Mouse (Mus musculus) forebrain, embryonic 12.5 days (tissue): ENCODE measurements around the gene Mc3r. TPM values are rescaled to one million over a fixed set of nuclear protein-coding genes. Genes with fewer than 3 reads are reported as not detected.
A peak's percentile ranks its signal among the peaks of the same experiment; 100 is the strongest.

Experiments
- ATAC-seq: fragments of 200-750 bp; cut with Nextera tagmentation; 2 replicates; pipeline ENCODE4 v1.8.0; 2017; ENCODE audit warnings: moderate TSS enrichment; ENCODE audit not compliant: low FRiP score
- H3K27ac ChIP-seq: fragments of 300-500 bp; sonication (generic); 2 replicates; pipeline ENCODE4 v1.5.1; 2016; ENCODE audit warnings: mild to moderate bottlenecking
- H3K27me3 ChIP-seq: fragments of 300-500 bp; sonication (generic); 2 replicates; pipeline ENCODE4 v1.6.1; 2016; ENCODE audit warnings: mild to moderate bottlenecking
- H3K36me3 ChIP-seq: fragments of 300-500 bp; sonication (generic); replicated peaks from 2 replicates; pipeline ENCODE4 v1.6.1; 2016; ENCODE audit warnings: mild to moderate bottlenecking
- H3K4me1 ChIP-seq: fragments of 300-500 bp; sonication (generic); 2 replicates; pipeline ENCODE4 v1.6.1; 2016
- H3K4me2 ChIP-seq: fragments of 300-500 bp; sonication (generic); 2 replicates; pipeline ENCODE4 v1.6.1; 2016; ENCODE audit warnings: mild to moderate bottlenecking, moderate library complexity
- H3K4me3 ChIP-seq: fragments of 300-500 bp; sonication (generic); replicated peaks from 2 replicates; pipeline ENCODE4 v1.5.1; 2016; ENCODE audit warnings: mild to moderate bottlenecking
- H3K9ac ChIP-seq: fragments of 300-500 bp; sonication (generic); 2 replicates; pipeline ENCODE4 v1.6.1; 2016; ENCODE audit warnings: mild to moderate bottlenecking
- H3K9me3 ChIP-seq: fragments of 300-500 bp; sonication (generic); 2 replicates; pipeline ENCODE4 v1.6.1; 2016
- WGBS: fragments of 180-500 bp; shearing (Covaris S2); methylation state at CpG from one replicate; pipeline ENCODE4 v1.1.7; 2016; 5-methylcytosine and 5-hydroxymethylcytosine counted together
- polyA plus RNA-seq: library from polyadenylated mRNA; unstranded; fragments of >200 nt; fragmentation: Nextera tagmentation; extraction: Ambion mirVana; gene quantifications from 2 replicates; pipeline ENCODE4 v1.2.1, GENCODE M21; 2016

Mc3r gene
- polyA plus RNA-seq = 0.09 TPM in 1 of 2 replicates, not detected in the other

DNA sequence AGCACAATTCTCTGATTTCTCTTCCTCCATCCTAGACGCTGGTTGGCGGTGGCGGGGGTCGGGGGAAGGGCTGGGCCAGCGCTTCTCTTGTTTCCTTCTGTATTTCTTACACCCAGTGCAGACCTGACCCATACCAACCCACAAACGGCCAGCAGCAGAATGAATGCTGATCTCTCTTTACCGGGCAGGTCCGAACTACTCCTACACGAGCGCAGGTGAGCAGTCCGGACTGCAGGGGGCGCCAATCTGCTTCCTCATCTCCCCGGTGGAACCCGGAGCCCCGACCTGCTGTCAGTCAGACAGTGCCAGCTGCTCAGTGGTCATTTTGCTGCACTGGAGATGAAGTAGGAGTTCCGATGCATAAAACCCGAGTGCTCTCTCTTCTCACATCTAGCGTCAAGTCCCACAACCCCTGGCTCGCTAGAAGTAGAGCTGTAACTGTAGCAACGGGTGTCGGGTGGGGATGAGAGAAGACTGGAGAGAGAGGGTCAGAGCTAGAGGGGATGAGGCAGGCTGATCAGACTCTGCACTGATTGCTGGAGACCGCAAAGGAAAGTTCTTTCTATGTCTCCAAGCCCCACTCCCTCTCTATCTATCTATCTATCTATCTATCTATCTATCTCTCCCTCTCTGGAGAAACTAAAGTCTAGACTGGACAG is at the start of gene Mc3r:
Gene Mc3r, plus strand, starts transcription at position 387 of the 659 bp plus-strand sequence.
- WGBS = 11% methylated on average over 22 of the region's 22 CpGs
- no peaks in the 10 kb centered on the region for H3K9me3 ChIP-seq
- peak within 1 kb of the TSS; percentile 35 for H3K4me2 ChIP-seq
- peaks cover 41% of the 10 kb centered on the region for H3K27me3 ChIP-seq
- no peaks in the 10 kb centered on the region for H3K36me3 ChIP-seq
- H3K27ac ChIP-seq = no peak within 1 kb of the TSS
- ATAC-seq = peak; percentile 58
- no peak within 1 kb of the TSS for H3K4me3 ChIP-seq
- no peak within 1 kb of the TSS; the same call in 1 of the 2 replicates for H3K9ac ChIP-seq
- peaks cover 5% of the 10 kb centered on the region; the same call in 1 of the 2 replicates for H3K4me1 ChIP-seq

DNA sequence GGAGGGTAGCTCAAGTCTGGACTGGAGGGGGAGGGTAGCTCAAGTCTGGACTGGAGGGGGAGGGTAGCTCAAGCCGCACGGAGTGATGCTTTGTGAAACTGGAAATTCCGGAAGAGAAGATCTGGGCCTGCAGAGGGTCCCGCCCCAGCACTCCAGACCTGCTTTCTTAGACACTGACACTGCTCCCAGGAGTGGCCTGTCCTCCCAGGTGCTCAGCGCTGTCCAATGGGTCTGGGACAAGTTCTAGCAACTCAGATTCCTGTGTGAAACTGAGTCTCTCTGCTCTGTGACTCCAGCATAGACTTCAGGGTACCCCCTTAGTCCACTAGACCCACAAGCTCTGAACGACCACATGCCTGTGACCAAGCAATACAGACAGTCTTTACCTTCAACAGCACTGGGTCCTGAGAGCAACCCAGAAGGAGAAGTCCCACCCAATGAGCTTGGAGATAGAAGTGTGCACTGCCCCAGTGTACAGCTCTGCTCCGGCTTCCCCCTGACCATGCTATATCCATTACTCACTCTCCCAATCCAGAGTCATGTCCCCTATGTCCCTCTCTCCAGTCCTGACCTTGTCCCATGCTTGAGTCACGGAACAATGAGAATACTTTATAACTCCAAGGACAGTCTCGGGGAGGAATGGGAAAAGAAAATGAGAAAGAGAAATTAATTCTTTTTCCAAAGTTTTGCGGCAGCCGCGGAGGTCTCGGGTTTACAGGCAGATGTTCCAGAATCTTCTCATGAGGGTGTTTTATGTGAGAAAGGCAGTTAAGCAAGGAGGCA is 46.1 kb upstream of the Mc3r start:
- no peak for ATAC-seq

GRCm38 (mm10) chr2:172207003-172207402 is 41.3 kb upstream of the Mc3r start:
- WGBS = 16% methylated on average over 11 of the region's 11 CpGs
- no peaks in the 10 kb centered on the region for H3K36me3 ChIP-seq
- H3K4me1 ChIP-seq = no peaks in the 10 kb centered on the region
- H3K4me3 ChIP-seq = no peak overlapping the region
- no peak overlapping the region for H3K4me2 ChIP-seq
- no peak overlapping the region for H3K27ac ChIP-seq
- 0 out of 2 replicates have a peak, but pooled peaks have one; percentile 27 for ATAC-seq
- H3K9ac ChIP-seq = no peak overlapping the region
- no peaks in the 10 kb centered on the region for H3K9me3 ChIP-seq
- H3K27me3 ChIP-seq = no peaks in the 10 kb centered on the region

More for the DNA sequence above, 46.1 kb upstream of the Mc3r start:
- Histone ChIP-seq H3K9ac (no peak overlapping the region), H3K27ac (no peak overlapping the region), H3K4me1 (no peaks in the 10 kb centered on the region), H3K27me3 (no peaks in the 10 kb centered on the region), H3K36me3 (no peaks in the 10 kb centered on the region), H3K9me3 (no peaks in the 10 kb centered on the region), H3K4me3 (no peak overlapping the region), H3K4me2 (no peak overlapping the region)
- 88% methylated on average over 13 of the region's 13 CpGs for WGBS

- Histone ChIP-seq H3K36me3 (no peaks in the 10 kb centered on the region), H3K9ac (no peak overlapping the region), H3K27me3 (no peaks in the 10 kb centered on the region), H3K9me3 (no peaks in the 10 kb centered on the region), H3K4me3 (no peak overlapping the region), H3K27ac (no peak overlapping the region), H3K4me1 (peaks cover 4% of the 10 kb centered on the region; the same call in 1 of the 2 replicates), H3K4me2 (no peak overlapping the region)
- WGBS = 86% methylated on average over 8 of the region's 8 CpGs
- ATAC-seq = no peak
Observed at GRCm38 (mm10) chr2:172213480-172213879, 34.8 kb upstream of the Mc3r start.

DNA sequence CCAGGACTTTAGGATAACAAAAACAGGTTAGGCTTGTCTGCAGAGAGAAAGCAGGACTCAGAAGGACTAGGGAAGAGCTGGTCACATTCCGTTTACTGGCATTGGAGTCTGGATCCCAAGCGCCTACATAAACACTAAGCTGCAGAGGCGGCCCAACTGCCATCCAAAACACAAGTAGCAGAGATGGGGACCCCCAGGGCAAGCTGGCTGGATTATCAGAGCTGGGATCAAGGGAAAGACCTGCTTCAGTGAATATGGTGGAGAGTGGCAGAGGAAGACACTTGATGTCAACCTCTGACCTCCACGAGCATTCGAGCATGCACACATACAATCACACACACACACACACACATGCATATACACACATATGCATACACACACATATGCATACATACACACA is 34.0 kb upstream of the Mc3r start:
- peaks cover 4% of the 10 kb centered on the region; the same call in 1 of the 2 replicates for H3K4me1 ChIP-seq
- ATAC-seq = no peak
- no peak overlapping the region for H3K27ac ChIP-seq
- WGBS = 87% methylated on average over 5 of the region's 5 CpGs
- no peaks in the 10 kb centered on the region for H3K9me3 ChIP-seq
- H3K27me3 ChIP-seq = no peaks in the 10 kb centered on the region
- H3K4me2 ChIP-seq = no peak overlapping the region
- no peaks in the 10 kb centered on the region for H3K36me3 ChIP-seq
- no peak overlapping the region for H3K9ac ChIP-seq
- H3K4me3 ChIP-seq = no peak overlapping the region

- no peaks in the 10 kb centered on the region for H3K9me3 ChIP-seq
- no peaks in the 10 kb centered on the region for H3K27me3 ChIP-seq
- no peak overlapping the region for H3K4me2 ChIP-seq
- peaks cover 4% of the 10 kb centered on the region; the same call in 1 of the 2 replicates for H3K4me1 ChIP-seq
- no peak overlapping the region for H3K4me3 ChIP-seq
- 0 out of 2 replicates have a peak overlapping the region, but pooled peaks have one; percentile 46 for H3K27ac ChIP-seq
- no peak overlapping the region for H3K9ac ChIP-seq
- WGBS = 27% methylated on average over 11 of the region's 11 CpGs
- H3K36me3 ChIP-seq = no peaks in the 10 kb centered on the region
- 0 out of 2 replicates have a peak, but pooled peaks have one; percentile 47 for ATAC-seq
Observed at GRCm38 (mm10) chr2:172215508-172216162, 32.7 kb upstream of the Mc3r start.

DNA sequence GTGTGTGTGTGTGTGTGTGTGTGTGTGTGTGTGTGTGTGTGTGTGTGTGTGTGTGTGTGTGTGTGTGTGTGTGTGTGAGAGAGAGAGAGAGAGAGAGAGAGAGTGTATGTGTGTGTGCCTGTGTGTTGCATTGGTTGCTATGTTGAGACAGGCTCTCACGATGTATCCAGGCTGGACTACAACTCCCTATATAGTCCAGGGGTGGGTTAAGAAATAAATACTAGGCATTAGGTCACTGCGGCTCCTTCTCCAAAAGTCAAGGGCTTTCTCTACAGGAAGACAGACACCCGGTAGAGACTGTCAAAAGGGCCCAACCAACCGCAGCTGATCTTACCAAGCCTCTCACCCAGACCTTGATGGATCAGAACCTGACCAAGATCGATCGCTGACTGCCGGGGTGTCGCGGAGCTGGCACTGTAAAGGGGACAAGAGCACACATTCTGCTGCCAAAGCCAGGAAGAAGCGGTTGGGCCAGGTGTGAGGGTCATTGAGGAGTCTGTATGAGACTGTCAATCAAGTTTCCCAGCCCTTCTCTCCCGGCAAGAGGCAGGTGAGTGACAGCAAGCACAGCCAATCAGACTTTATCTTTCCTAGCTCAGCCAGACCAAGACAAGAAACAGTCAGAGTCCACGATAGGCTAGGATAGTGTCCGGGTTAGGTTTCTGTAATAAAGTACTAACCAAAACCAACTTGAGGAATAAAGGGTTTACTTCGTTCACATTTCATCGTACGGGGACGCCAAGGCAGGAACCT is 32.0 kb upstream of the Mc3r start:
- H3K4me2 ChIP-seq = no peak overlapping the region
- peak; percentile 39; the same call in 1 of the 2 replicates for ATAC-seq
- 68% methylated on average over 17 of the region's 17 CpGs for WGBS

GRCm38 (mm10) chr2:172217886-172218285 is 30.4 kb upstream of the Mc3r start:
- peaks cover 8% of the 10 kb centered on the region; the same call in 1 of the 2 replicates for H3K4me1 ChIP-seq
- no peak for ATAC-seq
- 70% methylated on average over 7 of the region's 8 CpGs for WGBS
- no peak overlapping the region for H3K4me2 ChIP-seq
- no peak overlapping the region for H3K4me3 ChIP-seq
- H3K27me3 ChIP-seq = peaks cover 12% of the 10 kb centered on the region
- H3K9ac ChIP-seq = no peak overlapping the region
- no peaks in the 10 kb centered on the region for H3K9me3 ChIP-seq
- no peak overlapping the region for H3K27ac ChIP-seq
- no peaks in the 10 kb centered on the region for H3K36me3 ChIP-seq

More for the DNA sequence above, 32.0 kb upstream of the Mc3r start:
- H3K27me3 ChIP-seq = no peaks in the 10 kb centered on the region
- no peak overlapping the region for H3K4me3 ChIP-seq
- peaks cover 4% of the 10 kb centered on the region; the same call in 1 of the 2 replicates for H3K4me1 ChIP-seq
- no peak overlapping the region for H3K9ac ChIP-seq
- no peaks in the 10 kb centered on the region for H3K36me3 ChIP-seq
- no peaks in the 10 kb centered on the region for H3K9me3 ChIP-seq
- no peak overlapping the region for H3K27ac ChIP-seq

- peaks cover 8% of the 10 kb centered on the region; the same call in 1 of the 2 replicates for H3K4me1 ChIP-seq
- no peak overlapping the region for H3K4me2 ChIP-seq
- 65% methylated on average over 5 of the region's 5 CpGs for WGBS
- H3K27me3 ChIP-seq = peaks cover 25% of the 10 kb centered on the region
- no peaks in the 10 kb centered on the region for H3K36me3 ChIP-seq
- no peak overlapping the region for H3K27ac ChIP-seq
- no peak overlapping the region for H3K9ac ChIP-seq
- ATAC-seq = no peak
- H3K4me3 ChIP-seq = no peak overlapping the region
- no peaks in the 10 kb centered on the region for H3K9me3 ChIP-seq
Observed at GRCm38 (mm10) chr2:172219186-172219585, 29.1 kb upstream of the Mc3r start.

GRCm38 (mm10) chr2:172221656-172222393 is 26.5 kb upstream of the Mc3r start:
- no peak overlapping the region for H3K4me2 ChIP-seq
- no peak overlapping the region for H3K9ac ChIP-seq
- WGBS = 6% methylated on average over 16 of the region's 16 CpGs
- no peak overlapping the region for H3K4me3 ChIP-seq
- H3K36me3 ChIP-seq = no peaks in the 10 kb centered on the region
- no peak for ATAC-seq
- no peak overlapping the region for H3K27ac ChIP-seq
- H3K9me3 ChIP-seq = no peaks in the 10 kb centered on the region
- H3K27me3 ChIP-seq = peaks cover 25% of the 10 kb centered on the region
- peaks cover 4% of the 10 kb centered on the region; the same call in 1 of the 2 replicates for H3K4me1 ChIP-seq

DNA sequence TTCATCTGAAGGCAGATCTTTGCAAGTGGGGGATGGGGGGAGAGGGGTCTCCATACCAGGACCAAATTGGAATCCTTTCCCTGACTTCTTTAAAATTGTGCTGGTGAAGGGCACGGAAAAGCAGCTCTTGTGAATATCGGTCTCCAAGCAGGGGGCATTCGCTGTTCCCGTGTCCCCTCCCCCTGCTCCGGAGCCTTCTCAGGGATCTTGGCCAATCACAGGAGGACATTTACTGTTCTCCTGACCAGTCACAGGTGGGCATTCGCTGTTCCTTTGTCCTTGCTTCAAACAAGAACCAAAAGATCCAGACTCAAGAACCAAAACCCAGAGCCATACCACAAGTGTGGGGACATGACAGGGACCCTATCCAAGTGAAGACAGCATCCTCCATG is 25.9 kb upstream of the Mc3r start:
- WGBS = 18% methylated on average over 6 of the region's 6 CpGs
- Histone ChIP-seq H3K9ac (no peak overlapping the region), H3K4me1 (peaks cover 4% of the 10 kb centered on the region; the same call in 1 of the 2 replicates), H3K27ac (no peak overlapping the region), H3K4me2 (no peak overlapping the region), H3K36me3 (no peaks in the 10 kb centered on the region), H3K9me3 (no peaks in the 10 kb centered on the region), H3K4me3 (no peak overlapping the region), H3K27me3 (peaks cover 25% of the 10 kb centered on the region)
- no peak for ATAC-seq
